18 mouse cellular contexts compared by ENCODE assay signal in genomic region chr10:4124148-4124547, GRCm38 (mm10).
"Had no signal": no experiment of that assay in that cellular context is flagged by ENCODE, and none has a peak within 500 bp of the region (broad histone marks: within the 10 kb centered on the region; RNA-seq: fewer than 3 reads in every experiment).

No protein-coding gene starts in this region.

- H3K9me3 ChIP-seq: liver, embryonic 13.5 days; megakaryocyte, embryonic 14.5 days; midbrain, embryonic 10.5 days; neural tube, embryonic 12.5 days; neural tube, embryonic 15.5 days had no signal

- H3K4me3 ChIP-seq: layer of hippocampus, adult 2 months; left cerebral cortex, adult 2 months; liver, embryonic 13.5 days; megakaryocyte, embryonic 14.5 days; midbrain, embryonic 10.5 days; neural tube, embryonic 12.5 days; neural tube, embryonic 15.5 days had no signal

- H3K9ac ChIP-seq: liver, embryonic 13.5 days; neural tube, embryonic 12.5 days; neural tube, embryonic 15.5 days had no signal

- H3K4me2 ChIP-seq: liver, embryonic 13.5 days; neural tube, embryonic 12.5 days; neural tube, embryonic 15.5 days had no signal

- H3K27ac ChIP-seq: layer of hippocampus, adult 2 months; left cerebral cortex, adult 2 months; midbrain, embryonic 10.5 days; neural tube, embryonic 12.5 days; neural tube, embryonic 15.5 days had no signal

- DNase-seq: layer of hippocampus, adult 9-11 months; layer of hippocampus, postnatal 36 days; liver, embryonic 13.5 days; lung, adult 2 months; lung, postnatal 36 days; midbrain, embryonic 14.5 days; right cerebral cortex, adult 18-20 months; right cerebral cortex, postnatal 14 days; right cerebral cortex, postnatal 4 days; thymus, adult 18-20 months; thymus, postnatal 36 days had no signal

- ATAC-seq: intestine, postnatal 0 days had no signal

- H3K36me3 ChIP-seq: neural tube, embryonic 12.5 days; neural tube, embryonic 15.5 days had no signal

- H3K27me3 ChIP-seq: liver, embryonic 13.5 days; megakaryocyte, embryonic 14.5 days; neural tube, embryonic 12.5 days; neural tube, embryonic 15.5 days had no signal

- H3K4me1 ChIP-seq: neural tube, embryonic 15.5 days had no signal
